Mouse (Mus musculus) hindbrain, embryonic 15.5 days (tissue): ENCODE results near the gene Hspb11. TPM values are rescaled to one million over a fixed set of nuclear protein-coding genes. Genes with fewer than 3 reads are reported as not detected.

ENCODE experiments used
- ATAC-seq: fragments of 200-750 bp; cut with Nextera tagmentation; 2 replicates; pipeline ENCODE4 v1.8.0; 2017; ENCODE audit warnings: low read depth, moderate number of reproducible peaks, moderate TSS enrichment; ENCODE audit not compliant: low FRiP score
- H3K27ac ChIP-seq: fragments of 300-500 bp; sonication (generic); replicated peaks from 2 replicates; pipeline ENCODE4 v1.5.1; 2015; ENCODE audit warnings: mild to moderate bottlenecking, inconsistent platforms
- H3K27me3 ChIP-seq: fragments of 300-500 bp; sonication (generic); 2 replicates; pipeline ENCODE4 v1.6.1; 2015; ENCODE audit warnings: control low read depth, inconsistent platforms
- H3K36me3 ChIP-seq: fragments of 300-500 bp; sonication (generic); 2 replicates; pipeline ENCODE4 v1.6.1; 2015; ENCODE audit warnings: control low read depth, inconsistent platforms
- H3K4me1 ChIP-seq: fragments of 300-500 bp; sonication (generic); replicated peaks from 2 replicates; pipeline ENCODE4 v1.6.1; 2015; ENCODE audit warnings: control low read depth, inconsistent platforms
- H3K4me2 ChIP-seq: fragments of 300-500 bp; sonication (generic); 2 replicates; pipeline ENCODE4 v1.6.1; 2015; ENCODE audit warnings: moderate library complexity, mild to moderate bottlenecking, inconsistent platforms
- H3K4me3 ChIP-seq: fragments of 300-500 bp; sonication (generic); 2 replicates; pipeline ENCODE4 v1.5.1; 2015; ENCODE audit warnings: mild to moderate bottlenecking, inconsistent platforms
- H3K9ac ChIP-seq: fragments of 300-500 bp; sonication (generic); 2 replicates; pipeline ENCODE4 v1.6.1; 2015; ENCODE audit warnings: inconsistent platforms
- H3K9me3 ChIP-seq: fragments of 300-500 bp; sonication (generic); 2 replicates; pipeline ENCODE4 v1.6.1; 2016; ENCODE audit warnings: control low read depth, inconsistent platforms
- WGBS: fragments of 180-500 bp; shearing (Covaris S2); methylation state at CpG from one replicate; pipeline ENCODE4 v1.1.7; 2015; 5-methylcytosine and 5-hydroxymethylcytosine counted together
- polyA plus RNA-seq: library from polyadenylated mRNA; unstranded; fragments of >200 nt; fragmentation: Nextera tagmentation; extraction: Ambion mirVana; gene quantifications from 2 replicates; pipeline ENCODE4 v1.2.1, GENCODE M21; 2015

Hspb11 gene
- polyA plus RNA-seq, 1 experiment from 2014 or later: 34.8 TPM

DNA sequence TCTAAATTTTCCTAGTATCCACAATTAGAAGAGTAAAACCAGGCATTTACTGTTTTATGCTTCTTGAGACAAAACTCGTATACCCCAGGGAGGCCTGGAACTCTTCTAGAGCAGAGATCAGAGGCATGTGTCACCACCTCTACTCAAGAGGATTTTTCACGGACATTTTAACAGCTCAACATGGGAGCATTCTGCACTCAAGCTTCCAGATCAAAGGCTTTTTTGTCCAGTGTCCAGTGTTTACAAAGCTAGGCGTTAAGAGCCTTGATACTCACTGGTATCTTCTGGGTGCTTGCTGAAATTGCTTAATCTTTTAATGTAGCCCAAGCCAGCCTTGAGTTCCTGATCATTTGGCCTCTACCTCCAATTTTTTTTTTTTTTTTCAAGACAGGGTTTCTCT is 21.2 kb upstream of the Hspb11 start:
- Histone ChIP-seq H3K27ac (no peak overlapping the region), H3K9me3 (no peaks in the 10 kb centered on the region), H3K4me2 (no peak overlapping the region), H3K4me1 (no peaks in the 10 kb centered on the region), H3K4me3 (no peak overlapping the region), H3K27me3 (no peaks in the 10 kb centered on the region), H3K36me3 (peaks cover 55% of the 10 kb centered on the region), H3K9ac (no peak overlapping the region)
- 74% methylated on average over 3 of the region's 3 CpGs for WGBS
- ATAC-seq: no peak

DNA sequence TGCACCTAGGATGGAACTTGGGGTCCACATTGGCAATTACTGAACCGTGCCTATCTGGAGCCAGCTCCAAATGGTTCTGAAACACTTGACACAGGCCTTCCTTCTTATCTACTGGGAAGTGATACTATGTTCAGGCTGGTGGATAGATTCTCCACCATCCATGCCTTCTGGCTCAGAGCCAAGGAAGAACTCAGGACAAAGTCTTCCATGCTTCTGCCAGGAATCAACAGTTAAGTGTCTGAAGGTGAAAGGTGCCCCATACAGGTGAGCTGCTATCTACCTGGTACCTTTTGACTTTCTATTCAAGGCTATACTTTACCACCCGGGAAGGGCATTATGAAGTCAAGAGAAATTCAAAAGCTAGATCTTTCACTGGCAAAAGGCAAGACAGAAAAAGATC is 15.1 kb upstream of the Hspb11 start:
- WGBS: 94% methylated on average over 2 of the region's 2 CpGs

DNA sequence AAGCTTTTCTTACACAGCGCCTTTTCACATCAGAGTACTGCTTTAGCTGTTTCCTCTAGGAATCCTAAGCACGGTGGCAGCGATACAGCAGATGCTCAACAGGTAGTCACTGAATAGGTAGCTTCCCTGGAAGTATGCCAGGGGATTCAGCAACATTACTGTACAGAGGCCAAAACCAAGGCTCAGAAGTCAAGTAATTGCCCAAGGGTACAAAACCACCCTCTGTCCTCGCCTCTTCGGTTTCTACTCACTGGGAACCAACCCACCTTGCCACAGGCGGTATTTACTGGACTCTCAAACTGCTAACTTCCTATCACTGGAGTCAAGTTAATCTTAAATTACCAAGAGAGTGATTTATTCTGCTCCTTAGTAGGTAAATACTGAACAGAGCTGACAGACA is 13.2 kb upstream of the Hspb11 start:
- no peak for ATAC-seq
- H3K36me3 ChIP-seq: peaks cover 69% of the 10 kb centered on the region
- no peak overlapping the region for H3K27ac ChIP-seq
- no peak overlapping the region for H3K4me3 ChIP-seq
- WGBS: 96% methylated on average over 6 of the region's 6 CpGs
- H3K9ac ChIP-seq: no peak overlapping the region
- no peaks in the 10 kb centered on the region for H3K27me3 ChIP-seq
- no peaks in the 10 kb centered on the region for H3K9me3 ChIP-seq
- peaks cover 10% of the 10 kb centered on the region; the same call in 1 of the 2 replicates for H3K4me1 ChIP-seq
- no peak overlapping the region for H3K4me2 ChIP-seq

More for the DNA sequence above, 15.1 kb upstream of the Hspb11 start:
- no peak overlapping the region for H3K9ac ChIP-seq
- no peaks in the 10 kb centered on the region for H3K27me3 ChIP-seq
- H3K9me3 ChIP-seq: no peaks in the 10 kb centered on the region
- no peak overlapping the region for H3K4me2 ChIP-seq
- H3K36me3 ChIP-seq: peaks cover 83% of the 10 kb centered on the region
- H3K27ac ChIP-seq: no peak overlapping the region
- H3K4me3 ChIP-seq: no peak overlapping the region
- H3K4me1 ChIP-seq: no peaks in the 10 kb centered on the region
- ATAC-seq: no peak

DNA sequence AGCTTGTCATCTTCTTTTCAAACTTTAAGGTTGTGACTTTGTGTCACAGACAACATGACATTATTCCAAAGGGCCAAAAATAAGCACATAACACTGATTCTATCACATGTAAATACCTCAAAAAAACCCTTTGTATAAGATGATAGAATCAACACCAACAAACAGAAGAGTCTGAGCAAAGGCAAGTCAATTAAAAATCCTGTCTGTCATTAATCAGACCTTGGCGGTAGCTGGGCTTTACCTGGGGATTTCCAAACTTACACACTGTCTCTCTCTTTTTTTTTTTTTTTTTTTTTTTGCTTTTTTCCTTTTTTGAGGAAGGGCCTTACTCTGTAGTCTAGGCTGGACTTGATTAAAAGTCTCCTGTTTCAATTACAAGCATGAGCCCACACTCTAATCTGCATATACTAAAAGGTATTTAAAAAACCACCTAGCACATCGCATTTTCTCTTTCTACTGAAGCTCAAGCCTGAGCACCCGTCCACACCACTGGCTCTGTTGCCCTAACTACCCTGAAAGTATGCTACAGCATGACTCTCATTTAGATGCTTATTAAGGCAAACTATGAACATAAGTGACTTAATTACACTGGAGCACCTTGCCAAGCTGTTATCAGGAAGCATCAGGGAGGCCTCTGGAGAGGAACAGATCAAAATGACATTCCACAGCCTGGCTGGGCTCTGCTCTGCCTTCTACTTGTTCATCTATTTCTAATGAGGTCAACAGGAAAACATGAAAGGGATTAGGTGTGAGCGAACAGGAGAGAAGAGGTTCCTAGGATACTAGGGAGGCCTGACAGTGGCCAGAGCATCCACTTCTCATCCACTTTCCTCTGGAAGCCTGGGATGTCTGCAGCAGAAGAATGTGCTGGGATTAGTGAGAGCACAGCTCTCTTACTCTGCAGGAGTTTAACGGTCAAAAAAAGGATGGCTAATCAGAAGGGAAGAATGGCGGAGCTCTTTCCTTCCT is 9.7 kb upstream of the Hspb11 start:
- Histone ChIP-seq H3K27ac (0 out of 2 replicates have a peak overlapping the region, but pooled peaks have one; percentile 34), H3K9ac (no peak overlapping the region), H3K27me3 (no peaks in the 10 kb centered on the region), H3K4me3 (no peak overlapping the region), H3K4me1 (peaks cover 19% of the 10 kb centered on the region; the same call in 1 of the 2 replicates), H3K4me2 (no peak overlapping the region), H3K9me3 (no peaks in the 10 kb centered on the region), H3K36me3 (peaks cover 48% of the 10 kb centered on the region)
- ATAC-seq: no peak
- WGBS: 60% methylated on average over 6 of the region's 6 CpGs

DNA sequence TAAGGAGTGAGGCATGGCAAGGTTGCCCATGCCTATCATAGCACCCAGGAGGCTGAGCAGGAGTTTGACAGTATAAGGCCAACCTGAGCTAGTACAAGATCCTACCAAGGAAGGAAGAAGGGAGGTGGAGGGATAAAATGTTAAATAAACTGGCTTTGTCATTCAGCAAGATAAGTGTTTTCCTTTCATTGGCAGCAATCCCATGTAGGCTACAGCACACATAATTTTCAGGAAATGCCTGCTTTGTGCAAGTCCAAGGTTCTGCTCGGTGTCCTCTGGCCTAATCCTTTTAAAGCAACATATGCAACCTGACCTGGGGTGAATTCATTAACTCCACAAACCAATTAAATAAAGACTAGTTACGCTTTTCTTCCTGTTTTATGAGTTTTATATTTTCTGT is 8.0 kb upstream of the Hspb11 start:
- Histone ChIP-seq H3K9me3 (no peaks in the 10 kb centered on the region), H3K4me2 (no peak overlapping the region), H3K4me1 (peaks cover 32% of the 10 kb centered on the region), H3K9ac (no peak overlapping the region), H3K4me3 (no peak overlapping the region), H3K27me3 (no peaks in the 10 kb centered on the region), H3K36me3 (peaks cover 34% of the 10 kb centered on the region), H3K27ac (no peak overlapping the region)
- no peak for ATAC-seq
- WGBS: 74% methylated on average over 2 of the region's 2 CpGs

DNA sequence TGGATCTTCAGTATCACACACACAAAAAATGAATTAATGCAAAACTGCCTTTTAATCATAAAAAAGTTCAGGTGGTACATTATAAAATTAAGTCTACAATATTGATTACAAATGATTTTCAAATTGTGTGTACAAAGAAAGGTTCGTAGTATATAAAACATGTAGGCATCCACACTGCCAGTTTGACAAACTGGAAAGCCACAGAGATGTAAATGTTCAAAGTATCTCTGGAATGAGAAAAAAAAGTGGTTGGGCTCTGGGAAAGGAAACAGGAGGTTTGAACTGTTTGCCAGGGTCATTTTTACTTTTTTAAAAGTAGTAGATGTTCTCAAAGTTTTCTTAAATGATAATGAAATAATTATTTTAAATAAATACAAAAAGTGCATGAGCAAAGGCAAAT is 7.4 kb upstream of the Hspb11 start:
- H3K9ac ChIP-seq: no peak overlapping the region
- no peak overlapping the region for H3K27ac ChIP-seq
- no peaks in the 10 kb centered on the region for H3K9me3 ChIP-seq
- H3K4me2 ChIP-seq: no peak overlapping the region
- WGBS: 81% methylated on average over 1 of the region's 1 CpGs
- H3K4me3 ChIP-seq: no peak overlapping the region
- H3K4me1 ChIP-seq: peaks cover 37% of the 10 kb centered on the region
- no peaks in the 10 kb centered on the region for H3K27me3 ChIP-seq
- peaks cover 27% of the 10 kb centered on the region for H3K36me3 ChIP-seq
- no peak for ATAC-seq

DNA sequence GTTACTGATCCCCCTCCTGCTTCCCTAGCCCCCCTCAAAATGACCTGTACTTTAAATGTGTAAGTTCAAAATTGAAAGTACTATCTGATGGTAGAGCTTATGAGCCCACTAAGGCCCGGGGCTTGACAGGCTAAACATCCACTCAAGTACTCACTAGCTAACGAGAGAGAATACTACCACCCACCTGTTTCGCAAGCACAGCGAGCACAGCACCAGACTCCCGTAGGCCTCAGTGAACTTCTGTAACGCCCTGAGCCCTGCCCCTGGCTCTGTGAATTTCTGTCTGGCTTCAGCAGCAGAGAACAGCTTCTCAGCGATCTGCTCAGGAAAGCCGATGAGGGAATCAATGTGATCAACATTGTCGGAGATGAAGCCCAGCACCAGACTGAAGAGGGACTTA is 6.3 kb upstream of the Hspb11 start:
- ATAC-seq: no peak
- H3K36me3 ChIP-seq: peaks cover 17% of the 10 kb centered on the region
- H3K4me3 ChIP-seq: no peak overlapping the region
- WGBS: 85% methylated on average over 9 of the region's 9 CpGs
- no peaks in the 10 kb centered on the region for H3K9me3 ChIP-seq
- H3K9ac ChIP-seq: no peak overlapping the region
- H3K27me3 ChIP-seq: no peaks in the 10 kb centered on the region
- H3K4me1 ChIP-seq: peaks cover 46% of the 10 kb centered on the region
- H3K27ac ChIP-seq: no peak overlapping the region
- no peak overlapping the region for H3K4me2 ChIP-seq

DNA sequence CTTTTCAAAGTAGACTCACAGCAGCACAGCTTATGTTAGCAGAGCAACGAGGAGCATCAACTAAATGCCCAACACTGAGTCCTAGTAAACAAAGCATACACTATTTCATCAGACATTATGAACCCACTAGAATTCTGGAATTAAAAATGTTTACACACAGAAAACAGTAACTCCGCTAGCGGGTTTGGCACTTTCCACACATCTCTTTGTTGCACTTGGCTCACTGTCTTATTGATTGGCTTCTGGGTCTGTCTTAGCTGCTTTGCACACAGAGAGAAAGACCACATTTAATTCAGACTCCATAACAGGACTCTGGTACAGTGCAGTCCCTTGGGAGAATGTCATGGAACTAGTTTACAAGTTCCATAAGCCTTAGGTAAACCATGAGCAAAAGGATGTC is 5.3 kb upstream of the Hspb11 start:
- Histone ChIP-seq H3K9me3 (no peaks in the 10 kb centered on the region), H3K9ac (no peak overlapping the region), H3K4me2 (no peak overlapping the region), H3K4me1 (peaks cover 48% of the 10 kb centered on the region), H3K27ac (no peak overlapping the region), H3K27me3 (no peaks in the 10 kb centered on the region), H3K36me3 (peaks cover 14% of the 10 kb centered on the region; the same call in 1 of the 2 replicates), H3K4me3 (no peak overlapping the region)
- no peak for ATAC-seq
- WGBS: 69% methylated on average over 3 of the region's 3 CpGs

DNA sequence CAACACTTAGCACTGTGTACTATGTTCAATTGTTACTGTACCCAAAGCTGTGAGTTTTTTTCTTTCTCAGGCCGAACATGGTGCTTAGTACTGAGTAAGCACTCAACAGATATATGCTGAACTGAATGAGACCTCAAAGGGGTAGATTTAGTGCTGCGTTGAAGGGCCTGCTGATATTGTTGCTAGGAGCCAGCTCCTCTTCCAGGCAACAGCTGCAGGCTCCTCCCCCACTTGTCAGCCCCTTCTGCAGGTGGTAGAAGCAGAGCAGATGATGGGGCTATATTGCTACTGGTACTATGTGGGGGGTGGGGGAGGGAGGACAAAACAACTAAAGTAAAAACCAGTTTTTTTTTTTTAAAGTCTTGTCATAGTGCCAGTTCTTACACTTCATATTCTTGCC is 3.9 kb upstream of the Hspb11 start:
- Histone ChIP-seq H3K4me1 (peaks cover 45% of the 10 kb centered on the region), H3K27me3 (no peaks in the 10 kb centered on the region), H3K9ac (no peak overlapping the region), H3K4me2 (no peak overlapping the region), H3K36me3 (peaks cover 14% of the 10 kb centered on the region; the same call in 1 of the 2 replicates), H3K9me3 (no peaks in the 10 kb centered on the region), H3K27ac (0 out of 2 replicates have a peak overlapping the region, but pooled peaks have one; percentile 19), H3K4me3 (no peak overlapping the region)
- ATAC-seq: no peak
- WGBS: 31% methylated on average over 2 of the region's 2 CpGs

DNA sequence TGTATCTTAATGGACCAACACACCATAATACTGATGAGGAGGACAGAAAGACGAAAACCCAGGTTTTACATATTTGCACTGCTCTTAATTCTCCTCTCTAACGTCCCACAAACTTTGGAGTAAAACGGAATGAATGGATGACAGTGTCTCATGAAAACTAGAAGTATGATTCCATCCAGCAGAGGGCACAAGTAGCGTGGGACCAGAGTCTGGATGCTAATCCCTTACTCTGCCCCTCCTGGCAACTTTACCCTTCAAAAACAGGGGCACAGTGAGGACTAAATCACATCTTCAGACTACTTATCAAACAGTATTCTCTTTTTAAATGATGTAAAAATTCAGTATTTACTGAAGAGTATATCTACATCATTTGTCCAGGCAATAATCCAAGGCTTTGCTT is 2.9 kb upstream of the Hspb11 start:
- WGBS: 25% methylated on average over 4 of the region's 4 CpGs
- no peak for ATAC-seq
- Histone ChIP-seq H3K27ac (no peak overlapping the region), H3K4me2 (no peak overlapping the region), H3K9me3 (no peaks in the 10 kb centered on the region), H3K36me3 (peaks cover 9% of the 10 kb centered on the region; the same call in 1 of the 2 replicates), H3K4me1 (peaks cover 45% of the 10 kb centered on the region), H3K27me3 (no peaks in the 10 kb centered on the region), H3K9ac (no peak overlapping the region), H3K4me3 (no peak overlapping the region)

DNA sequence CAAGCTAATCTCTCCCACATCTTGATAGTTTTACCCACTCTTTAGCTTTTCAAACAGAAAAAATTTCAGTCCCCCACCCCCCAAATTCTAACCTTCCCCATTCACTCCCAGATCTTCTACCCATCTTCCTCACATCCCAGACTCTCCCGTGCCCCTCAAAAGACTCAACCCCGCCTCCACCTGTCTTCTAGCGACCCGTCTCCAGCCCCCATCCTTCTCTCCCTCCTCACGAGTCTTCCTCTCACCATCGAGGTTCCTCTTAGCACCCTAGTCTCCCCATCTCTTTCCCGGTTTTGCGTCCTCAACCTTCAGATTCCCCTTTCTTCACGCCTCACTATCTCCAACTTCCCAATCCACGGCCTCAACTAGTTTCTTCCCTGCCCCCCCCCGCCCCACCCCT is 871 bp upstream of the Hspb11 start:
- H3K4me3 ChIP-seq: peak overlapping the region; percentile 65
- H3K27me3 ChIP-seq: no peaks in the 10 kb centered on the region
- H3K4me1 ChIP-seq: peaks cover 44% of the 10 kb centered on the region
- peak overlapping the region; percentile 73 for H3K9ac ChIP-seq
- ATAC-seq: no peak
- H3K9me3 ChIP-seq: no peaks in the 10 kb centered on the region
- WGBS: under 1% methylated on average over 10 of the region's 11 CpGs
- no peaks in the 10 kb centered on the region for H3K36me3 ChIP-seq
- H3K27ac ChIP-seq: peak overlapping the region; percentile 94
- peak overlapping the region; percentile 72 for H3K4me2 ChIP-seq

DNA sequence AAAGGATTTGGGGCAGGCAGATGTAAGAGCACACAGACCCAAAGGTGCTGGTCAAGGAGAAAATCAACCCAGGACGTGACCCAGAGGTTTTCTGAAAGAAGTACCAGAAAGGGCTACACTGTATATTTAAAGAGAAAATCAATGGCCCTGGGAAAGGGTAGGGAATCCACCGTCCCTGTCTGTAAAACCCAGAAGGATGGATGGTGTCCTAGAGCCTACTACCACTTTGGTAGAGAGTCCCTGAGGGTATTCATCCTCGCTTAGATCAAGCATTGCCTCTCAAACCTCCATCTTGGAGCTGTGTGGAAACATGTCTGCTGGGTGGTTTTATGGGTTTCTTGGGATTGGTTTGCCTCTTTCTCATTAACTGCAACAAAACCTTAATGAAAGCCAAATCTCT is 1.0 kb downstream of the Hspb11 start:
- Histone ChIP-seq H3K36me3 (no peaks in the 10 kb centered on the region), H3K9me3 (no peaks in the 10 kb centered on the region), H3K9ac (peak overlapping the region; percentile 90), H3K4me1 (peaks cover 34% of the 10 kb centered on the region), H3K27ac (peak overlapping the region; percentile 94), H3K27me3 (no peaks in the 10 kb centered on the region), H3K4me3 (peak overlapping the region; percentile 65), H3K4me2 (peak overlapping the region; percentile 69)
- no peak for ATAC-seq
- 8% methylated on average over 3 of the region's 3 CpGs for WGBS
